Mouse (Mus musculus): ENCODE measurements around the gene Zfp503. TPM values are rescaled to one million over a fixed set of nuclear protein-coding genes. Genes with fewer than 3 reads are reported as not detected.

Zfp503 gene
- polyA plus RNA-seq, 1 experiment, result 4.4 TPM

- H3K4me3 ChIP-seq (replicated peaks; ENCODE audit: insufficient read depth, low read depth, low read length), result no peak overlapping the region
- DNase-seq, result no peak
- TF ChIP-seq CTCF (IDR thresholded peaks at IDR 0.05; ENCODE audit: borderline replicate concordance, insufficient read depth, low read depth, low read length) (no peak), POLR2A (IDR thresholded peaks at IDR 0.05; ENCODE audit: borderline replicate concordance, insufficient read depth, low read length) (no peak)
- WGBS, result 89% methylated on average over 4 of the region's 4 CpGs
- H3K27me3 ChIP-seq (ENCODE audit: control insufficient read depth, insufficient read depth, low read length), result no peaks in the 10 kb centered on the region
- H3K4me1 ChIP-seq (ENCODE audit: control insufficient read depth, insufficient read depth, low read length), result no peaks in the 10 kb centered on the region
- H3K27ac ChIP-seq (ENCODE audit: insufficient read depth, low read length), result no peak overlapping the region
These were observed 14.2 kb upstream of the Zfp503 start for GRCm38 (mm10) chr14:22003631-22004030.

DNA sequence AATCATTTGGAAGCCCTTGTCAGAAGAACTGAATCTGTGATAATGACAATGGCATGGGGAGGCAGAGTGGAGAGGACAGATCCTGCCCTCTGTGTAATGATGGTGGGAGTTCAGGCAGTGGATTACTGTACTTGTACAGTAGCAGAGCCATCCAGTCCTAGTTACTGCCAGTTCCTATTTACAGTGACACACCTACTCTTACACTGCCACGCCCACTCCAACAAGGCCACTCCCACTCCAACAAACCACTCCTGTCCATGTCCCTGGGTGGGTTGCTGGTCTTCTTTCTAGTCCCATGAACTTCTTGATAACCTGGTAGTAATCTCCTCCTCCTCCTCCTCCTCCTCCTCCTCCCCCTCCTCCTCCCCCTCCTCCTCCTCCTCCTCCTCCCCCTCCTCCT is 13.8 kb upstream of the Zfp503 start:
- no peak overlapping the region for H3K27ac ChIP-seq (ENCODE audit: insufficient read depth, low read length)
- TF ChIP-seq CTCF (IDR thresholded peaks at IDR 0.05; ENCODE audit: borderline replicate concordance, insufficient read depth, low read depth, low read length) (no peak), POLR2A (IDR thresholded peaks at IDR 0.05; ENCODE audit: borderline replicate concordance, insufficient read depth, low read length) (no peak)
- WGBS, result 69% methylated on average over 1 of the region's 1 CpGs
- no peaks in the 10 kb centered on the region for H3K4me1 ChIP-seq (ENCODE audit: control insufficient read depth, insufficient read depth, low read length)
- H3K27me3 ChIP-seq (ENCODE audit: control insufficient read depth, insufficient read depth, low read length), result no peaks in the 10 kb centered on the region
- no peak overlapping the region for H3K4me3 ChIP-seq (replicated peaks; ENCODE audit: insufficient read depth, low read depth, low read length)
- DNase-seq, result no peak

DNA sequence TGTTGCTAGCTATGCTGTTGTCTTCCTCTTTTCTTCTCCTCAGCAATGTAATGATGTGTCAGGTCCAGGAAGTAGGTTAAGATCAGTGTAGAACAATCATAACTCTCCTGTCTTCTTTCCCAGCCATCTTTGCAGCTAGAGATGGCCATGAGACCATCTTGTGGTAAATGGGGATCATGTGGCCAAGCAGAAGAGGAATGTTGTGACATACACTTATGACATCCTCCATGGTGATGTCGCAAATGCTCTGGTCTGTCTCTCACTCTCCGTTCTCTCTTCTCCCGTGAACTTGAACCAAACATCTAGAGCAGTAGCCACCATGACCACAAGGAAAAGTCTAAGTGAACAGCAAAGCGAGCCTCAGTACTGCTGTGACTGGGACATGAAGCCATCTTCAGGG is 10.2 kb upstream of the Zfp503 start:
- DNase-seq, result no peak
- Histone ChIP-seq H3K4me3 (replicated peaks; ENCODE audit: insufficient read depth, low read depth, low read length) (no peak overlapping the region), H3K27me3 (ENCODE audit: control insufficient read depth, insufficient read depth, low read length) (no peaks in the 10 kb centered on the region), H3K4me1 (ENCODE audit: control insufficient read depth, insufficient read depth, low read length) (no peaks in the 10 kb centered on the region), H3K27ac (ENCODE audit: insufficient read depth, low read length) (no peak overlapping the region)
- WGBS, result 96% methylated on average over 4 of the region's 4 CpGs
- TF ChIP-seq CTCF (IDR thresholded peaks at IDR 0.05; ENCODE audit: borderline replicate concordance, insufficient read depth, low read depth, low read length), result no peak
- no peak for TF ChIP-seq POLR2A (IDR thresholded peaks at IDR 0.05; ENCODE audit: borderline replicate concordance, insufficient read depth, low read length)

- H3K4me1 ChIP-seq (ENCODE audit: control insufficient read depth, insufficient read depth, low read length), result no peaks in the 10 kb centered on the region
- no peak for DNase-seq
- 1% methylated on average over 36 of the region's 36 CpGs for WGBS
- TF ChIP-seq CTCF (IDR thresholded peaks at IDR 0.05; ENCODE audit: borderline replicate concordance, insufficient read depth, low read depth, low read length) (no peak), POLR2A (IDR thresholded peaks at IDR 0.05; ENCODE audit: borderline replicate concordance, insufficient read depth, low read length) (no peak)
- H3K4me3 ChIP-seq (replicated peaks; ENCODE audit: insufficient read depth, low read depth, low read length), result no peak overlapping the region
- peaks cover 2% of the 10 kb centered on the region; the same call in 1 of the 2 replicates for H3K27me3 ChIP-seq (ENCODE audit: control insufficient read depth, insufficient read depth, low read length)
- no peak overlapping the region for H3K27ac ChIP-seq (ENCODE audit: insufficient read depth, low read length)
These were observed 5.8 kb upstream of the Zfp503 start for GRCm38 (mm10) chr14:21995031-21995754.

DNA sequence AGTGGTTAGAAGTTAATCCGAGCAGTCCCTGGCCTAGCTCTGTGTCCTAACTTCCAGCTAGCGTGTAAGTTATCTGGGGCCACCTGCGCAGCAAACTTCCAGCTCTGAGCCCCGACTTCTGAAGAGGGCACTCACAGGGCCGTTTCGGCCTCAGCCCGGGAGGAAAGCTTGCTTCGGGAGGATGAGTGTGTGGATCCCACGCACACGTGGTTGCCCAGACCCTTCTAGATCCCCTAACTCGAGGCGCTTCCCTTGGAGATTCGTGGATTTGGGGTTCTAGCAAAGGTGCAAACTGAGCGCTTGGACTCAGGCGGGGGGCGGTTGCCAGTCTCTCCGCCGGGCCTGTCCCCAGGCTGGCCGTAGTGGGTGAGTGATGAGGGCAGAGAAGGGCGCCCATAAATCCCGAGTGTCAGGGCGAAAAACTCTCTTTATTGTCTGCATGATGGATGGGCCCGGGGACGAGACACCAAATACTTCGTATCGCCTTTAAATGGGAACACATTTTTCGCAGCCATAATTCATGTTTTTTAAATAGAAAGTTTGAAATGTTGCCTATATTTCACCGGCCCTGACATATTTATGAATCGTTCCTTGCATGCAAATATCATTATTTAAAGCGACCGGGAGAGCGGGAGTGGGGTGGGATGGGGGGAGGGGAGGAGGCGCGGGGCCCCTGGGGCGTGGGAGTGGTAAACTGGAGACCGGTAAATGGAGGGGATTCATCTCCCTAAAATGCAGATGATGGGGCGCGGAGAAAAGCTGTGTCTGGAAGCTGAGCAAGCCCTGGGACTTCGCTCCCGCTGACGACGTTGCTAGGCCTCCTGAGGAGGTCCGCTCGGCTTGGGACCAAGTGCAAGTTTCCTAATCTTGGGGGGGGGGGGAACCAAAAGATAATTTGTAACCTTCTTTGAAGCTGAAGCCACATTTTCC is 4.9 kb upstream of the Zfp503 start:
- DNase-seq, result no peak
- Histone ChIP-seq H3K27ac (ENCODE audit: insufficient read depth, low read length) (no peak overlapping the region), H3K27me3 (ENCODE audit: control insufficient read depth, insufficient read depth, low read length) (peaks cover 2% of the 10 kb centered on the region; the same call in 1 of the 2 replicates), H3K4me1 (ENCODE audit: control insufficient read depth, insufficient read depth, low read length) (no peaks in the 10 kb centered on the region), H3K4me3 (replicated peaks; ENCODE audit: insufficient read depth, low read depth, low read length) (no peak overlapping the region)
- 15% methylated on average over 44 of the region's 44 CpGs for WGBS
- TF ChIP-seq CTCF (IDR thresholded peaks at IDR 0.05; ENCODE audit: borderline replicate concordance, insufficient read depth, low read depth, low read length), result no peak
- TF ChIP-seq POLR2A (IDR thresholded peaks at IDR 0.05; ENCODE audit: borderline replicate concordance, insufficient read depth, low read length), result no peak

GRCm38 (mm10) chr14:21993251-21994060 is 4.1 kb upstream of the Zfp503 start:
- Histone ChIP-seq H3K4me3 (replicated peaks; ENCODE audit: insufficient read depth, low read depth, low read length) (no peak overlapping the region), H3K4me1 (ENCODE audit: control insufficient read depth, insufficient read depth, low read length) (no peaks in the 10 kb centered on the region), H3K27ac (ENCODE audit: insufficient read depth, low read length) (no peak overlapping the region), H3K27me3 (ENCODE audit: control insufficient read depth, insufficient read depth, low read length) (peaks cover 2% of the 10 kb centered on the region; the same call in 1 of the 2 replicates)
- WGBS, result 59% methylated on average over 14 of the region's 14 CpGs
- TF ChIP-seq POLR2A (IDR thresholded peaks at IDR 0.05; ENCODE audit: borderline replicate concordance, insufficient read depth, low read length) (no peak), CTCF (IDR thresholded peaks at IDR 0.05; ENCODE audit: borderline replicate concordance, insufficient read depth, low read depth, low read length) (no peak)
- DNase-seq, result no peak

DNA sequence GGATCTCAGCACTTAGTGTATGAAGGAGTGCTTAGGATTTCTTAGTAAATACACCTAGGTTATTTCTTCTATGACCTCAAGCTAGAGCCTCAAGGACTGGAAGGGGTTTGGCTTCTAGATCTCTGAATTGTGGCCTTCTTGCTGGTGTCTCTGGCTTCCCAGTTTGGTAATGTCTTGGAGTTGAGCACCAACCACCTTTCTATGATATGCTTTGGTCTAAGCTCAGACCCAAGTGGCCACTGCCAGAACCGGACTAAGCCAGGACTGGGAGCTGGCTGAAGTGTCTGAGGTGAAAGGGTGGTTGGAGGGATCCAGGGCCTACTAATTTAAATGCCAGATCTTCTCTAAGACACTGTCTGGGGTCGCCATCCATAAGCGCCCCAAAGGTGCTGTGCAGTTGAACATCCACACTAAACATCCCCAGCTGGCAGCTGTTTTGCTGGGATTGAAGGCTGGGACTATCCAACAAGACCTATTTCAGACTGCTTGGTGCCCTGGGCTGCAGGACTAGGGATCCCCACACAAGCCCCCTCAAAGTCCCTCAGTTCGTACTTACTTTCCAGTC is 3.0 kb upstream of the Zfp503 start:
- WGBS, result 91% methylated on average over 4 of the region's 4 CpGs
- no peak overlapping the region for H3K4me3 ChIP-seq (replicated peaks; ENCODE audit: insufficient read depth, low read depth, low read length)
- peaks cover 2% of the 10 kb centered on the region; the same call in 1 of the 2 replicates for H3K27me3 ChIP-seq (ENCODE audit: control insufficient read depth, insufficient read depth, low read length)
- TF ChIP-seq CTCF (IDR thresholded peaks at IDR 0.05; ENCODE audit: borderline replicate concordance, insufficient read depth, low read depth, low read length) (no peak), POLR2A (IDR thresholded peaks at IDR 0.05; ENCODE audit: borderline replicate concordance, insufficient read depth, low read length) (no peak)
- H3K27ac ChIP-seq (ENCODE audit: insufficient read depth, low read length), result no peak overlapping the region
- H3K4me1 ChIP-seq (ENCODE audit: control insufficient read depth, insufficient read depth, low read length), result no peaks in the 10 kb centered on the region
- DNase-seq, result no peak
